Mouse (Mus musculus): Measurements from ENCODE around the gene Pip5k1b.

DNA sequence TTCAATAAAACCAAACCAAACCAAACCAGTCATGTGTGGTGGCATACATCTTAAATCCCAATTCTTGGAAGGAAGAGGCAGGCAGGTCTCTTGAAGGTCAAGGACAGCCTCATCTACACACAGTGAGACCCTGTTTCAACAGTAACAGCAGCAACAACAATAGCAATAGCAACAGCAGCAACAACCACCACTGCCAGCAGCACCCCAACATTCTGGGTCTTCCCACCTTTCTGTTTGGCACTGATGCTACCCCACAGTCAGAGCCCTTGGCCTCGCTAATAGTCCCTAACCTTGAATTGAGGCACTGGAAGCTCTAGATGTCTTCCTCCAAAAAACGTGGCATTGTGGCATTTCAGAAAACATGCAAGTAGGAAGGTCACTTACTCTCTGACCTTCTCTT, 225.3 kb downstream of the Pip5k1b start:
- TF ChIP-seq CTCF (IDR thresholded peaks at IDR 0.05; ENCODE audit: borderline replicate concordance, extremely low read depth, insufficient read depth, insufficient read length): no peak
- TF ChIP-seq POLR2A (IDR thresholded peaks at IDR 0.05; ENCODE audit: borderline replicate concordance, extremely low read depth, insufficient read depth, insufficient read length, poor library complexity, severe bottlenecking): no peak

Data from brain, embryonic 14.5 days (tissue).